Mouse (Mus musculus): Measurements from ENCODE around the gene Gimap8. TPM values are rescaled to one million over a fixed set of nuclear protein-coding genes. Genes with fewer than 3 reads are reported as not detected.

Gimap8 gene
- polyA plus RNA-seq, 1 experiment from 2014 or later = 8.6 TPM

DNA sequence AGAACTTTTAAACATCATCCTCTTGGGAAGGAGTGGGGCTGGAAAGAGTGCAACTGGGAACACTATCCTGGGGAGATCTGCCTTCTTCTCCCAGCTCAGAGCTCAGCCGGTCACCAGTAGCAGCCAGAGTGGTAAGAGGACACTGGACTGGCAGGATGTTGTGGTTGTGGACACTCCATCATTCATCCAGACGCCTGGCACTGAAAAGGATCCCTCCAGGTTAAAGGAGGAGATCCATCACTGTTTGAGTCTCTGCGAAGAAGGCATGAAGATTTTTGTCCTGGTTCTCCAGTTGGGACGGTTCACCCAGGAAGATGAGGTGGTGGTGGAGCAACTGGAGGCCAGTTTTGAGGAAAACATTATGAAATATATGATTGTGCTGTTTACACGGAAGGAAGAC, 11.7 kb downstream of the Gimap8 start:
- no peak for ATAC-seq
- Histone ChIP-seq H3K4me3 (ENCODE audit: low read depth, low read length) (no peak overlapping the region), H3K27ac (ENCODE audit: low read length) (no peak overlapping the region), H3K9ac (replicated peaks; ENCODE audit: low read depth) (no peak overlapping the region), H3K4me1 (ENCODE audit: insufficient read depth, low read depth, low read length) (no peaks in the 10 kb centered on the region), H3K27me3 (replicated peaks; ENCODE audit: insufficient read depth, low read length) (no peaks in the 10 kb centered on the region), H3K36me3 (ENCODE audit: insufficient read depth, low read length) (no peaks in the 10 kb centered on the region), H3K4me2 (replicated peaks; ENCODE audit: low read depth, low read length) (no peak overlapping the region), H3K9me3 (ENCODE audit: low read length) (no peaks in the 10 kb centered on the region)
- TF ChIP-seq EP300 (IDR thresholded peaks at IDR 0.05) (no peak), CTCF (IDR thresholded peaks at IDR 0.05) (no peak)
- no peak for DNase-seq (ENCODE audit: low spot score)
- WGBS = 54% methylated on average over 5 of the region's 5 CpGs

DNA sequence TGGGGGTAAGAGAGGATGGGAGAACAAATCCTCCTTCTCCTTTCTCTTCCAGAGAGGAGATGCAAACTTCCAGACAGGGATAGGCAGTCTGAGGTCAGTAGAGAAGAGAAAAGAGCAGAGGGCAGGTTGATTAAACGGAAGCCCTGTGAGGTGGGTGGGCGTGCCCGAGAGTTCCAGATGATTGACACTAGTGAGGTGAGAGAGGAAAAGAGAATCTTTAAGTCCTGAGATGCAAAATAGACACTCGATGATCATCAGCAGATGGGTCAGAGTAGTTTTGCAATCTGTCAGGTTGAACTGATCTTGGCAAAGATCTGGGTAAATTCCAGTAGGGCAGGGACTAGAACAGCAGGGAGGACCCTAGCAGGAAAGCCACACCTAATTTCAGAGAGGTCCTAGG, 17.7 kb downstream of the Gimap8 start:
- H3K36me3 ChIP-seq (ENCODE audit: insufficient read depth, low read length) = no peaks in the 10 kb centered on the region
- H3K9me3 ChIP-seq (ENCODE audit: low read length) = no peaks in the 10 kb centered on the region
- TF ChIP-seq EP300 (IDR thresholded peaks at IDR 0.05) (no peak), CTCF (IDR thresholded peaks at IDR 0.05) (no peak)
- no peak for DNase-seq (ENCODE audit: low spot score)
- no peaks in the 10 kb centered on the region for H3K4me1 ChIP-seq (ENCODE audit: insufficient read depth, low read depth, low read length)
- no peak overlapping the region for H3K27ac ChIP-seq (ENCODE audit: low read length)
- H3K9ac ChIP-seq (replicated peaks; ENCODE audit: low read depth) = no peak overlapping the region
- no peaks in the 10 kb centered on the region for H3K27me3 ChIP-seq (replicated peaks; ENCODE audit: insufficient read depth, low read length)
- no peak overlapping the region for H3K4me3 ChIP-seq (ENCODE audit: low read depth, low read length)
- ATAC-seq = no peak
- 81% methylated on average over 4 of the region's 4 CpGs for WGBS
- H3K4me2 ChIP-seq (replicated peaks; ENCODE audit: low read depth, low read length) = no peak overlapping the region

DNA sequence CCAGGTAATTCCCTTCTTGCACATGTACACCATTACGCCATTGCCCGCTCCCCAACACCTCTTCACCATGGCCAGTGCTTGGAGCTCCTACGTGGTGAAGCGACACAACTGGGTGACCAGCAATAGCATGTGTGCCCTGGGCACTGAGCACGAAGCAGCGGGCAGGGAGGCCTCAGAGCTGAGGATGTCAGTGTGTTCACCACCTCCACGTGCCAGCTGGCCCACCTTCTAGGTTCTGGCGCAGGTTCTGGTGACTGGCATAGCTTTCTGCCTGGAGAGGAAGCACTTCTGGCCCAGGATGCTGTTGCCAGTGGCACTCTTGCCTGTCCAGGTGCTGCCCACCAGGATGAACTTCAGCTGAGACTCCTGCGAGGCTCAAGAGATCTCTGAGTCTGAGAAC, 18.4 kb downstream of the Gimap8 start:
- TF ChIP-seq EP300 (IDR thresholded peaks at IDR 0.05) = no peak
- no peak for TF ChIP-seq CTCF (IDR thresholded peaks at IDR 0.05)
- no peak overlapping the region for H3K9ac ChIP-seq (replicated peaks; ENCODE audit: low read depth)
- H3K27ac ChIP-seq (ENCODE audit: low read length) = no peak overlapping the region
- WGBS = 95% methylated on average over 9 of the region's 9 CpGs
- no peaks in the 10 kb centered on the region for H3K4me1 ChIP-seq (ENCODE audit: insufficient read depth, low read depth, low read length)
- no peaks in the 10 kb centered on the region for H3K27me3 ChIP-seq (replicated peaks; ENCODE audit: insufficient read depth, low read length)
- ATAC-seq (no peak), DNase-seq (ENCODE audit: low spot score) (no peak)
- no peak overlapping the region for H3K4me2 ChIP-seq (replicated peaks; ENCODE audit: low read depth, low read length)
- no peak overlapping the region for H3K4me3 ChIP-seq (ENCODE audit: low read depth, low read length)
- H3K36me3 ChIP-seq (ENCODE audit: insufficient read depth, low read length) = no peaks in the 10 kb centered on the region
- H3K9me3 ChIP-seq (ENCODE audit: low read length) = no peaks in the 10 kb centered on the region

DNA sequence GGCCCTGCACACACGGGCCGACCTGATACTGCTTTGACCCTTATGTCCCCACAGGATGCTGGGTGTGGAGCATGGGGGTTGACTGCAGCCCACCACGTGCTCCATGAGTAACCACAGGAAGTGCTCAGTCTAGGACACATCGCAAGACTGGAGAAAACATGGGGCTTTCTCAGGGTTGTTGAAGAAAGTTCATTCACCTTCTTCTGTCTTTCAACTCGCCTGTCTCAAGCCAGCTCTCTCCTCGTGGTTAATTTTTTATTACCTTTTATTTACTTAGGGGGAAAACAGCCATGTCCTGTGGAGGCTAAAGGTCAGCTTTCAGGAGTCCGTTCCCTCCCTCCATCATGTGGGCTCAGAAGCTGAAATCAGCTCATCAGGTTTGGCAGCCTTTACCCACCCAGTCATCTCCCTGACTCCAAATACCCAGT, 19.1 kb downstream of the Gimap8 start:
- Histone ChIP-seq H3K27ac (ENCODE audit: low read length) (no peak overlapping the region), H3K4me2 (replicated peaks; ENCODE audit: low read depth, low read length) (no peak overlapping the region), H3K9ac (replicated peaks; ENCODE audit: low read depth) (no peak overlapping the region), H3K36me3 (ENCODE audit: insufficient read depth, low read length) (no peaks in the 10 kb centered on the region), H3K4me1 (ENCODE audit: insufficient read depth, low read depth, low read length) (no peaks in the 10 kb centered on the region), H3K4me3 (ENCODE audit: low read depth, low read length) (no peak overlapping the region), H3K27me3 (replicated peaks; ENCODE audit: insufficient read depth, low read length) (no peaks in the 10 kb centered on the region), H3K9me3 (ENCODE audit: low read length) (no peaks in the 10 kb centered on the region)
- DNase-seq (ENCODE audit: low spot score) (no peak), ATAC-seq (no peak)
- 18% methylated on average over 7 of the region's 7 CpGs for WGBS
- TF ChIP-seq EP300 (IDR thresholded peaks at IDR 0.05) = no peak
- no peak for TF ChIP-seq CTCF (IDR thresholded peaks at IDR 0.05)

DNA sequence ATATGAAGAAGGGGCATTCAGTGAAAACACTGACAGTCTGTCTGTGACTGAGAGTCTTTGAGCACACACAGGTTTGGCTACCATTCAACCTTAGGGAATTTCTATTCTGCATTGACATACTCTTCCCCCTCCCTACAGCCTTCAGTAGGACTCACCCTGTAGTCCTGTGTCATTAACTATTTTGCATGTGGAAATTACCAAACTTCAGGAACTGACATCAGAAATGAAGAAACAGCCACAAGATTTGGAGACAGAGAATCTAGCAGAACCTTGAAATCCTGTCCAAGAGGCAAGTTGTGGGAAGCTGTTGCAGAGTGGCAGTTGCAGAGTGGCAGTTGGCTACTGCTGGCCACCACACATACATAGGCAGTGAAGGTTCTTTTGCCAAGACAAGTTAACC, 21.0 kb downstream of the Gimap8 start:
- Histone ChIP-seq H3K9ac (replicated peaks; ENCODE audit: low read depth) (no peak overlapping the region), H3K27me3 (replicated peaks; ENCODE audit: insufficient read depth, low read length) (no peaks in the 10 kb centered on the region), H3K4me2 (replicated peaks; ENCODE audit: low read depth, low read length) (no peak overlapping the region), H3K4me3 (ENCODE audit: low read depth, low read length) (no peak overlapping the region), H3K36me3 (ENCODE audit: insufficient read depth, low read length) (no peaks in the 10 kb centered on the region), H3K4me1 (ENCODE audit: insufficient read depth, low read depth, low read length) (no peaks in the 10 kb centered on the region), H3K9me3 (ENCODE audit: low read length) (no peaks in the 10 kb centered on the region), H3K27ac (ENCODE audit: low read length) (no peak overlapping the region)
- no peak for TF ChIP-seq CTCF (IDR thresholded peaks at IDR 0.05)
- no peak for TF ChIP-seq EP300 (IDR thresholded peaks at IDR 0.05)
- no peak for ATAC-seq
- no peak for DNase-seq (ENCODE audit: low spot score)

DNA sequence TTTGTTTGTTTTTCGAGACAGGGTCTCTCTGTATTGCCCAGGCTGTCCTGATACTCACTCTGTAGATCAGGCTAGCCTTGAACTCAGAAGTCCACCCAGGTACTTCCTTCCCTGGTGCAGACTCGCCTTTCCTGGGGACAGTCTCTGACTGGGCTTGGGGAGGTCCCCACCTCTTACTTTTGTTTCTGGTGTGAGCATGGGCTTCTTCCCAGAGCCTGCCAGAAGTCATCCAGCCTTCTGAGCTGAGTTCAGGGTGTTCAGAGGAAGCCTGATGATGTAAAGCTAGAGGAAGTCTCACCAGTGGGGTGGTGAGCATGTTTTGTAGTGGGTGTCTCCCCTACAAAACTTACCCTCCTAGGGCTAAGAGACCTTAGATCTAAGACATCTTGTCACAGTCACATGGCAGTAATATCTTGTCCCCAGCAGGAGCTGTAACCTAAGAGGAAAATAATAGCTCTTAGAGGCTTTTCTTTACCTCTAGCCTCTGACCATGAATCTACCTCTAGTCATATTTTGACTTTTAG, 22.5 kb downstream of the Gimap8 start:
- DNase-seq (ENCODE audit: low spot score) = no peak
- H3K27me3 ChIP-seq (replicated peaks; ENCODE audit: insufficient read depth, low read length) = no peaks in the 10 kb centered on the region
- WGBS = 63% methylated on average over 2 of the region's 2 CpGs

More for the DNA sequence above, 22.5 kb downstream of the Gimap8 start:
- no peak overlapping the region for H3K27ac ChIP-seq (ENCODE audit: low read length)
- H3K4me1 ChIP-seq (ENCODE audit: insufficient read depth, low read depth, low read length) = no peaks in the 10 kb centered on the region
- no peak overlapping the region for H3K9ac ChIP-seq (replicated peaks; ENCODE audit: low read depth)
- no peaks in the 10 kb centered on the region for H3K9me3 ChIP-seq (ENCODE audit: low read length)
- H3K4me2 ChIP-seq (replicated peaks; ENCODE audit: low read depth, low read length) = no peak overlapping the region
- H3K36me3 ChIP-seq (ENCODE audit: insufficient read depth, low read length) = no peaks in the 10 kb centered on the region
- TF ChIP-seq CTCF (IDR thresholded peaks at IDR 0.05) = no peak
- TF ChIP-seq EP300 (IDR thresholded peaks at IDR 0.05) = no peak
- ATAC-seq = no peak
- H3K4me3 ChIP-seq (ENCODE audit: low read depth, low read length) = no peak overlapping the region

All from lung, postnatal 0 days (tissue).